Mouse (Mus musculus): ENCODE measurements around the gene Zfp553. TPM values are rescaled to one million over a fixed set of nuclear protein-coding genes. Genes with fewer than 3 reads are reported as not detected.

The Zfp553 gene
- total and polyA plus RNA-seq, 2 experiments from 2014 or later = 33.9 to 41.0 TPM

DNA sequence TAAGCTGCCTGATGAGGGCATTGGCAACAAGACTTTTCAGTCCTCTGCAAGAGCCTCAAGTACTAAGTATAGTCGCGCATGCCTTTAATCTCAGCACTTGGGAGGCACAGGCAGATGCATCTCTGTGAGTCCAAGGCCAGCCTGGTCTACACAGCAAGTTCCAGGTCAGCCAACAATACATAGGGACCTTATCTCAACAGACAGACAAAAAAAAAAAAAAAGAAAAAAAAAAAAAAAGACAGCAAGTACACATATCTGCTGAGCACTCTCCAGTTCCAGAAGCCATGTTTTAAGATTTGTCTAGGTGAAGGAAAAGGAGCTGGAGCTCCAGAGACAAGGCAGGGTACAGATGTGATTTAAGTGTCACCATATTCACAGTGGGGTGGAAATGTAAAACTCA, 23.1 kb downstream of the Zfp553 start:
- Histone ChIP-seq H3K4me3 (ENCODE audit: low read length) (no peak overlapping the region), H3K9me3 (ENCODE audit: low read length) (no peaks in the 10 kb centered on the region), H3K36me3 (ENCODE audit: insufficient read depth, low read length) (no peaks in the 10 kb centered on the region), H3K27ac (no peak overlapping the region), H3K27me3 (ENCODE audit: insufficient read depth, low read length) (no peaks in the 10 kb centered on the region), H3K9ac (replicated peaks; ENCODE audit: low read length) (no peak overlapping the region), H3K4me1 (ENCODE audit: insufficient read depth, low read length) (no peaks in the 10 kb centered on the region), H3K4me2 (ENCODE audit: low read depth, low read length) (no peak overlapping the region)
- TF ChIP-seq CTCF (IDR thresholded peaks at IDR 0.05; ENCODE audit: low read depth) = no peak
- ATAC-seq (no peak), DNase-seq (ENCODE audit: low spot score) (no peak)
- 90% methylated on average over 2 of the region's 2 CpGs for WGBS

DNA sequence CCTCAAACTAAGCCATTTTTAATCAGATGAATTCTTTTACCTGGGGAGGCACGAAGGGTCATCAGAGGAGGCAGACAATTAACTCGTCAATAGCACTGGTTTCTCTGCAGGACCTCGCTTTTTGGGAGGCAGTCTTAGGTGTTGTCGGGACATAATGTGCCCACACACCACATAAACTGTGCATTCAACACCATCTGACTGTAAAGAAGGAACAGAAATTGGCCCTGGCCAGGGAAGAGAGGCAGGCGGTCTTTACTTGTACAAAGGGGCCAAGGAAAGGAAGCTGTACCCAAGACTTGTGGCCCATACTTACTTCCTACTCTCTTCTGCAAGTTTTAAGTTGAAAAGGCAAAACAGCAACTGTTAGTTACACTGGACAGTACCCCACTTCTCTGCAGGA, 23.7 kb downstream of the Zfp553 start:
- no peak for ATAC-seq
- H3K4me2 ChIP-seq (ENCODE audit: low read depth, low read length) = no peak overlapping the region
- 89% methylated on average over 5 of the region's 5 CpGs for WGBS
- H3K36me3 ChIP-seq (ENCODE audit: insufficient read depth, low read length) = no peaks in the 10 kb centered on the region
- no peaks in the 10 kb centered on the region for H3K4me1 ChIP-seq (ENCODE audit: insufficient read depth, low read length)
- no peaks in the 10 kb centered on the region for H3K27me3 ChIP-seq (ENCODE audit: insufficient read depth, low read length)
- no peaks in the 10 kb centered on the region for H3K9me3 ChIP-seq (ENCODE audit: low read length)
- H3K9ac ChIP-seq (replicated peaks; ENCODE audit: low read length) = no peak overlapping the region
- no peak overlapping the region for H3K27ac ChIP-seq
- TF ChIP-seq CTCF (IDR thresholded peaks at IDR 0.05; ENCODE audit: low read depth) = no peak
- no peak for DNase-seq (ENCODE audit: low spot score)
- H3K4me3 ChIP-seq (ENCODE audit: low read length) = no peak overlapping the region

DNA sequence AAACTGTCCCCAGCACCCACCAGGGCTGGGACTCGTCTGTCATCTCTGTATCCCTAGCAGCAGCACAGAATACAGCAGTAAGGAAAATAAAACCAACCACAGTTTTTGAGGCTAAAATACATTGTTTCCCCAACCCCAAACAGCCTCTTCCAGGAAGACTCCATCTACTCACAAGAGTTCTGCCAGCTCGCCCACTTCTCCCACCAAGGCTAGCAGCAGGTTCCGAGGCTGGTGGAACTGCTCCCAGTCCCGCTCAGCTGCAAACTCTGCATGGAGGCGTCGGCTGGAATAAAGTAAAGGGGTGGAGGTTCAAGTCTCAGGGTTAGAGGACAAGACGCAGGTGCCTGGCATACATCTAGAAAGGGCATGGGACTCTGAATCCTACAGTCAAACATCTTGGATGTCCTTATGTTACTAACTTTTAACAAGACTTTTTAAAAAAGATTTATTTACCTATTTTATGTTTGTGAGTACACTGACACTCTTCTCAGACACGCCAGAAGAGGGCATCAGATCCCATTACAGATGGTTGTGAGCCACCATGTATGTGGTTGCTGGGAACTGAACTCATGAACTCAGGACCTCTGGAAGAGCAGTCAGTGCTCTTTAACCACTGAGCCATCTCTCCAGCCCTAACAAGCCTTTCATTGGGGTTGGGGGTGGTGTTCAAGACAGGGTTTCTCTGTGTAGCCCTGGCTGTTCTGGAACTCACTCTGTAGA, 26.5 kb downstream of the Zfp553 start:
- no peak overlapping the region for H3K4me3 ChIP-seq (ENCODE audit: low read length)
- ATAC-seq (no peak), DNase-seq (ENCODE audit: low spot score) (no peak)
- H3K4me2 ChIP-seq (ENCODE audit: low read depth, low read length) = peak overlapping the region; percentile 59
- H3K9me3 ChIP-seq (ENCODE audit: low read length) = no peaks in the 10 kb centered on the region
- H3K36me3 ChIP-seq (ENCODE audit: insufficient read depth, low read length) = no peaks in the 10 kb centered on the region
- WGBS = 69% methylated on average over 8 of the region's 8 CpGs
- peak overlapping the region; percentile 1; the same call in 1 of the 2 replicates for H3K9ac ChIP-seq (replicated peaks; ENCODE audit: low read length)
- TF ChIP-seq CTCF (IDR thresholded peaks at IDR 0.05; ENCODE audit: low read depth) = no peak; the same call in 1 of the 2 replicates
- H3K27ac ChIP-seq = no peak overlapping the region
- H3K27me3 ChIP-seq (ENCODE audit: insufficient read depth, low read length) = no peaks in the 10 kb centered on the region
- H3K4me1 ChIP-seq (ENCODE audit: insufficient read depth, low read length) = no peaks in the 10 kb centered on the region

DNA sequence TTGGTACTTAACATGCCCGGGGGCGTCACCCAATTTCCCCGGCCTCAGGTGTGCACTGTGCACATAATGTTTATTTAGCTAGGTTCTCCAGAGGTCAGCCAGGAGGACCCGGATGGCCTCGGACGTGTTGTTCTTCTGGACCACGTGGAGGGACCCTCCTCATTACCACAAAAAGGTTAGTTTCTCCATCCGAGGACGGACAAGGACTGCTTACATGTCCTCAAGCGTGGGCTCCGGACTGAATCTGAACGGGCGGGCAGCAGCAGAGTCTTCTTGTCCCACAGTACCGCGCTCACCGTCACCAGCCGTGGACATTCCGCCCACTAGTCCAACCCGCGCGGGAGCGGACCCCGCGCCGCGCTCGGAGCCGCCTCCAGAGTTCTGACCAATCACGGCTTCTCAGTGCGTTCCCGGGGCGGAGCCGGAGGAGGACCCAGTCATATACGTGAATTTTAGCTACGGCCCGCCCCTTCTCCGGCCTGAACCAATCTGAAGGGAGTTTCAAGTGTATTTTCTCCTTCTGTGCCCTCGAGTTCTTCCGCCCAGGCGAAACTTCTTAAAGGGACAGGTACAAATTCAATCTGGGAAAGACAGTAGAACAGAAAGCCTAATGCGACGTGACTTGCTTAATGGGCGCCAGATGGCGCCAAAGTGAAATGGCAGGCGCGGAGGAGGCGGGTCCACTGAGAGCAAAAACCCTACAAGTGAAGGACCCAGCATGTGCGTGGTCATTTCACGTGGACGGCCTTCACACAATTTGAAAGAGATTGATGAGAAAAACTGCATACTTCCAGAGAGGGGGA, 27.6 kb downstream of the Zfp553 start, which contains the start of gene Dctpp1:
Gene Dctpp1 (minus strand): TSS at position 401 of the 803 bp plus-strand sequence.
- peak; percentile 80 for TF ChIP-seq CTCF (IDR thresholded peaks at IDR 0.05; ENCODE audit: low read depth)
- ATAC-seq (peak; percentile 99), DNase-seq (ENCODE audit: low spot score) (peak; percentile 99)
- no peaks in the 10 kb centered on the region for H3K4me1 ChIP-seq (ENCODE audit: insufficient read depth, low read length)
- H3K4me3 ChIP-seq (ENCODE audit: low read length) = peak within 1 kb of the TSS; percentile 59
- H3K27ac ChIP-seq = peak within 1 kb of the TSS; percentile 28; the same call in 1 of the 2 replicates
- peak within 1 kb of the TSS; percentile 53 for H3K9ac ChIP-seq (replicated peaks; ENCODE audit: low read length)
- WGBS = under 1% methylated on average over 49 of the region's 50 CpGs
- peak within 1 kb of the TSS; percentile 59 for H3K4me2 ChIP-seq (ENCODE audit: low read depth, low read length)
- H3K9me3 ChIP-seq (ENCODE audit: low read length) = no peaks in the 10 kb centered on the region
- no peaks in the 10 kb centered on the region for H3K36me3 ChIP-seq (ENCODE audit: insufficient read depth, low read length)
- no peaks in the 10 kb centered on the region for H3K27me3 ChIP-seq (ENCODE audit: insufficient read depth, low read length)

DNA sequence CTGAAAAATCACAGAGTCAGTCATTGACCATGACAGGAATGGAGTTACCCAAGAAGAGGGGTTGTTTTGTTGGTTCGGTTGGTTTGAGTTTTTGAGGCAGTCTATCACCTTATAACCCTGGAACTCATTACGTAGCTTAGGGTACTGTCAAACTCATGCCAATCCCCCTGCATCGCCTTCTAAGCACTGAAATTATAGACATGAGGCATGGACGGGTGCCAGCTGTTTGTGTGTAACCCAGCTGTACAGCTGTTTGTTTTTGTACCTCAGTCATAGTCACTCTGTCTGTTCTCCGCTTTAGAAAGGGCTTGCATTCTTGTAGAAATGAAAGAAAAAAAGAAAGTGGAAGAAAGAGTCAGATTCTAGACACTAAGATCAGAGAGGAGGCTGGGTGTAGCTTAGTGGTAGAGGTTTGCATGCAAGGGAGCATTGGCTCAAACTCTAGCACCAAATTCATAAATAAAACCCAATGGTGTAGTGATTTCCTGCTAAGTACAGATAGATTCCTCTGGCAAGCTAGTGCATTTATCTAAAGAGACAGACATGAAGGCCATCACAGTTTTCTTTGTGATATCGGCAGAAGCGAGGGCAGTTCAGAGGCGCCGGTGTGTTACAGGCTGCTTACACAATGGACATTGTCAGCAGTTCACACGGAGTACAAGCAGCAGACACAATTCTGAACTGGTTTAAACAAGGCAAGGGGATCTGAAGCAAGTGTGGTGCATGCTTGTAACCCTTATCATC, 29.5 kb downstream of the Zfp553 start:
- no peaks in the 10 kb centered on the region for H3K4me1 ChIP-seq (ENCODE audit: insufficient read depth, low read length)
- H3K4me3 ChIP-seq (ENCODE audit: low read length) = no peak overlapping the region
- no peak for TF ChIP-seq CTCF (IDR thresholded peaks at IDR 0.05; ENCODE audit: low read depth)
- no peak overlapping the region for H3K9ac ChIP-seq (replicated peaks; ENCODE audit: low read length)
- no peak for ATAC-seq
- no peaks in the 10 kb centered on the region for H3K9me3 ChIP-seq (ENCODE audit: low read length)
- WGBS = 79% methylated on average over 10 of the region's 10 CpGs
- DNase-seq (ENCODE audit: low spot score) = no peak
- no peaks in the 10 kb centered on the region for H3K27me3 ChIP-seq (ENCODE audit: insufficient read depth, low read length)
- no peaks in the 10 kb centered on the region for H3K36me3 ChIP-seq (ENCODE audit: insufficient read depth, low read length)
- H3K4me2 ChIP-seq (ENCODE audit: low read depth, low read length) = no peak overlapping the region
- H3K27ac ChIP-seq = no peak overlapping the region

DNA sequence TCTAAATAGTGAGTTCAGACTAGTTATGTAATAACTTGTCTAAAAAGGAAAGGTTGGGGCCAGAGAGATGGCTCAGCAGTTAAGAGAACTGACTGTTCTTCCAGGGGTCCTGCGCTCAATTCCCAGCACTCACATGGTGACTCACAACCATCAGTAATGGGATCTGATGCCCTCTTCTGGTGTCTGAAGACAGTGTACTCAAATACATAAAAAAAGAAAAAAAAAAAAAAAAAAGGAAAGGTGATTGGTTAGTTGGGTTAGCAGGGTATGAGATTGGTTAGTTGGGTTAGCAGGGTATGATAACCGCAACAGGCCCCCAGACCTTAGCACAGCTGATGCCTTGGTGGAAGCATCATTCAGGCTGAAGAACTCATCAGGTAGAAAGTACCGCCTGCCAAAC, 30.7 kb downstream of the Zfp553 start:
- Histone ChIP-seq H3K27me3 (ENCODE audit: insufficient read depth, low read length) (no peaks in the 10 kb centered on the region), H3K9ac (replicated peaks; ENCODE audit: low read length) (no peak overlapping the region), H3K4me3 (ENCODE audit: low read length) (no peak overlapping the region), H3K36me3 (ENCODE audit: insufficient read depth, low read length) (no peaks in the 10 kb centered on the region), H3K4me1 (ENCODE audit: insufficient read depth, low read length) (no peaks in the 10 kb centered on the region), H3K27ac (no peak overlapping the region), H3K4me2 (ENCODE audit: low read depth, low read length) (no peak overlapping the region), H3K9me3 (ENCODE audit: low read length) (no peaks in the 10 kb centered on the region)
- TF ChIP-seq CTCF (IDR thresholded peaks at IDR 0.05; ENCODE audit: low read depth) = no peak
- WGBS = 95% methylated on average over 3 of the region's 3 CpGs
- DNase-seq (ENCODE audit: low spot score) = no peak
- ATAC-seq = no peak
